Mouse (Mus musculus): ENCODE measurements around the gene H2-DMb2. TPM values are rescaled to one million over a fixed set of nuclear protein-coding genes. Genes with fewer than 3 reads are reported as not detected.

The H2-DMb2 gene
- total RNA-seq, 2 experiments from 2014 or later = 0.67 to 0.96 TPM

Other genes starting within 250 kb of the H2-DMb2 start
- not detected for gene Platr17, start 238.2 kb upstream of the H2-DMb2 start, total RNA-seq (2021)
- gene Daxx, start 233.9 kb upstream of the H2-DMb2 start, total RNA-seq (2021) = 10 to 100 TPM; 25.4 to 33.0 TPM
- gene Tapbp, start 227.4 kb upstream of the H2-DMb2 start, total RNA-seq (2021) = 10 to 100 TPM; 32.5 to 38.9 TPM
- 10 to 100 TPM; 26.9 to 30.8 TPM for gene Zbtb22, start 227.4 kb upstream of the H2-DMb2 start, total RNA-seq (2021)
- 10 to 100 TPM; 66.4 to 79.8 TPM for gene Rgl2, start 213.8 kb upstream of the H2-DMb2 start, total RNA-seq (2021)
- gene Pfdn6, start 203.0 kb upstream of the H2-DMb2 start, total RNA-seq (2021) = 10 to 100 TPM; 85.6 to 91.8 TPM
- gene Wdr46, start 202.6 kb upstream of the H2-DMb2 start, total RNA-seq (2021) = 10 to 100 TPM; 15.9 to 17.9 TPM
- 1 to 10 TPM; 4.5 to 6.2 TPM for gene B3galt4, start 191.8 kb upstream of the H2-DMb2 start, total RNA-seq (2021)
- gene Vps52, start 187.5 kb upstream of the H2-DMb2 start, total RNA-seq (2021) = 10 to 100 TPM; 80.0 to 84.8 TPM
- 100 to 1,000 TPM; 327 to 330 TPM for gene Rps18, start 187.3 kb upstream of the H2-DMb2 start, total RNA-seq (2021)
- gene H2-K1, start 143.0 kb upstream of the H2-DMb2 start, total RNA-seq (2021) = 10 to 100 TPM; 16.3 to 16.9 TPM
- gene Ring1, start 118.6 kb upstream of the H2-DMb2 start, total RNA-seq (2021) = 10 to 100 TPM; 39.6 to 42.9 TPM
- 10 to 100 TPM; 60.2 to 61.7 TPM for gene H2-Ke6, start 115.2 kb upstream of the H2-DMb2 start, total RNA-seq (2021)
- 10 to 100 TPM; 88.5 to 92.6 TPM for gene Slc39a7, start 111.6 kb upstream of the H2-DMb2 start, total RNA-seq (2021)
- 10 to 100 TPM; 77.8 to 79.2 TPM for gene Rxrb, start 111.5 kb upstream of the H2-DMb2 start, total RNA-seq (2021)
- gene Col11a2, start 103.9 kb upstream of the H2-DMb2 start, total RNA-seq (2021) = 10 to 100 TPM; 20.3 to 21.8 TPM
- gene H2-Oa, start 51.0 kb upstream of the H2-DMb2 start, total RNA-seq (2021) = under 1 TPM; 0.35 to 0.42 TPM
- 10 to 100 TPM; 26.7 to 31.7 TPM for gene H2-DMa, start 23.8 kb upstream of the H2-DMb2 start, total RNA-seq (2021)
- gene Brd2, start 20.7 kb upstream of the H2-DMb2 start, total RNA-seq (2021) = 100 to 1,000 TPM; 182 to 193 TPM
- gene H2-DMb1, start 9.8 kb downstream of the H2-DMb2 start, total RNA-seq (2021) = 1 to 10 TPM in 1 of 2 experiments, under 1 TPM in 1; 0.95 to 1.7 TPM
- 1 to 10 TPM; 3.4 to 3.5 TPM for gene Tap1, start 44.2 kb downstream of the H2-DMb2 start, total RNA-seq (2021)
- gene Psmb9, start 44.5 kb downstream of the H2-DMb2 start, total RNA-seq (2021) = 1 to 10 TPM; 1.2 to 1.7 TPM
- 1 to 10 TPM; 2.7 to 3.2 TPM for gene Psmb8, start 54.4 kb downstream of the H2-DMb2 start, total RNA-seq (2021)
- 10 to 100 TPM in 1 of 2 experiments, 1 to 10 TPM in 1; 8.5 to 10.3 TPM for gene Tap2, start 60.2 kb downstream of the H2-DMb2 start, total RNA-seq (2021)
- gene H2-Ob, start 95.6 kb downstream of the H2-DMb2 start, total RNA-seq (2021) = under 1 TPM in 1 of 2 experiments, not detected in 1; 0.47 TPM
- 1 to 10 TPM; 1.6 to 1.9 TPM for gene H2-Ab1, start 114.4 kb downstream of the H2-DMb2 start, total RNA-seq (2021)
- 1 to 10 TPM in 1 of 2 experiments, under 1 TPM in 1; 0.87 to 1.3 TPM for gene H2-Aa, start 144.5 kb downstream of the H2-DMb2 start, total RNA-seq (2021)
- 1 to 10 TPM; 1.3 TPM for gene H2-Eb1, start 162.6 kb downstream of the H2-DMb2 start, total RNA-seq (2021)
- gene H2-Eb2, start 182.4 kb downstream of the H2-DMb2 start, total RNA-seq (2021) = not detected
- gene Btnl2, start 211.5 kb downstream of the H2-DMb2 start, total RNA-seq (2021) = under 1 TPM; 0.43 to 0.82 TPM
- gene Btnl1, start 233.8 kb downstream of the H2-DMb2 start, total RNA-seq (2021) = not detected